Mouse (Mus musculus): Measurements from ENCODE around the gene Thoc5. TPM values are rescaled to one million over a fixed set of nuclear protein-coding genes. Genes with fewer than 3 reads are reported as not detected.

Gene Thoc5
- polyA plus RNA-seq, 1 experiment from 2014 or later = 8.3 TPM

DNA sequence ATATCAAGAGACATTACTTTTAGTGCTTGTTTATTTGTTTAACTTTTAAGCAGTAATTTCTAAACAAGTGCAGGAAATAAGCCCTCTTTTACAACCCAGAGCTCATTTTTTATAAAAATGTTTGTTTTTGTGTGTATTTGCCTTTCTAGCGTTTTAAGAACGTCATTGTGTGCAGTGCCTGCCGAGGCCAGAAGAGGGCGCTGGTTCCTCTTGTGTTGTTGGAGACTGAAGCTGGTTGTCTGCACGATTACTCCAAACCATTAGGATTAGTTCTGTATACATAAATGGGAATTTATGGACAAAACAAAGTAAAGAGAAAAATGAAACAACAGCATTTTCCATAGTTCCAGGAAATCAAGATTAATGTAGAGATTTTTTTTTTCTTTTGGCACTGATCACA, 5.3 kb downstream of the Thoc5 start:
- WGBS (ENCODE audit: insufficient replicate concordance) = 74% methylated on average over 5 of the region's 5 CpGs
- Histone ChIP-seq H3K27ac (ENCODE audit: low read depth) (no peak overlapping the region), H3K27me3 (ENCODE audit: insufficient read depth, low read length) (no peaks in the 10 kb centered on the region), H3K36me3 (replicated peaks; ENCODE audit: insufficient read depth, low read length) (peaks cover 17% of the 10 kb centered on the region; the same call in 1 of the 2 replicates), H3K9me3 (ENCODE audit: low read length) (no peaks in the 10 kb centered on the region), H3K9ac (replicated peaks) (no peak overlapping the region), H3K4me1 (ENCODE audit: insufficient read depth) (peaks cover 7% of the 10 kb centered on the region), H3K4me3 (ENCODE audit: low read depth, low read length) (no peak overlapping the region), H3K4me2 (ENCODE audit: low read depth, low read length) (no peak overlapping the region)
- DNase-seq (peak; percentile 40), ATAC-seq (no peak)
- TF ChIP-seq EP300 (IDR thresholded peaks at IDR 0.05; ENCODE audit: low read depth) (no peak), CTCF (IDR thresholded peaks at IDR 0.05; ENCODE audit: low read depth) (peak; percentile 65)

DNA sequence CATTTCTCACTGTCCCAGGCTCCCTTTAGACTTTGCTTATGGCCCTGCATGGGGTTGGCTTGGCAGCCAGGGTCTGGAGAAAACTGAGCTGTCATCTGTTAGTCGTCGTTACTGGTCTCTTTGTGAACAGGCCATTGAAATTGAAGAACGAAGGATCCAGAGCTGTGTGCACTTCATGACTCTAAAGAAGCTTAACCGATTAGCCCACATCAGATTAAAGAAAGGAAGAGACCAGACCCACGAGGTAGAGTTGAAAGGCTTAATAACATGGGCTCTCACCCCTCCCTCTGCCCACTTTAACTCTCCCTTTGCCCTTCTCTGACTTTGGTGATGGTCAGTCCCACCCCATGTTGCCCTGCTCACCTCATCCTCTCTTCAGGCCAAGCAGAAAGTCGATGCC, 6.8 kb downstream of the Thoc5 start:
- Histone ChIP-seq H3K9me3 (ENCODE audit: low read length) (no peaks in the 10 kb centered on the region), H3K27ac (ENCODE audit: low read depth) (no peak overlapping the region), H3K4me3 (ENCODE audit: low read depth, low read length) (no peak overlapping the region), H3K36me3 (replicated peaks; ENCODE audit: insufficient read depth, low read length) (peaks cover 22% of the 10 kb centered on the region), H3K27me3 (ENCODE audit: insufficient read depth, low read length) (no peaks in the 10 kb centered on the region), H3K4me2 (ENCODE audit: low read depth, low read length) (no peak overlapping the region), H3K9ac (replicated peaks) (no peak overlapping the region), H3K4me1 (ENCODE audit: insufficient read depth) (no peaks in the 10 kb centered on the region)
- TF ChIP-seq CTCF (IDR thresholded peaks at IDR 0.05; ENCODE audit: low read depth) (no peak), EP300 (IDR thresholded peaks at IDR 0.05; ENCODE audit: low read depth) (no peak)
- 87% methylated on average over 6 of the region's 6 CpGs for WGBS (ENCODE audit: insufficient replicate concordance)
- no peak for ATAC-seq
- no peak for DNase-seq

DNA sequence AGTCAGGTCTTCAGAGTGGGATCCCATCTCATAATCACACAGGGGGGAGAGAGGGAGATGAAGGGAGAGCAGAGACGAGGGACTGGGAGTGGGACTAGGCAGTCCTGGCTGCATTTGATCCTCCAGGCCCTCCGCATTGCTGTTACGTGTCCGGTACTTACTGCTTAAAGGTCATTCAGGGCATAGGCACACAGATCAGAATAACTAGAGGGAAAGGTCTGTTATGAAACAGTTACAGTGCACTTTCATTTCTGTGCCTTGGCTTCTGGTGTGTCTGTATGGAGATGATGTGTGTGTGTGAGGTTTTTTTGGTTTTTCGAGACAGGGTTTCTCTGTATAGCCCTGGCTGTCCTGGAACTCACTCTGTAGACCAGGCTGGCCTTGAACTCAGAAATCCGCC, 11.1 kb downstream of the Thoc5 start:
- Histone ChIP-seq H3K4me2 (ENCODE audit: low read depth, low read length) (no peak overlapping the region), H3K27me3 (ENCODE audit: insufficient read depth, low read length) (no peaks in the 10 kb centered on the region), H3K9me3 (ENCODE audit: low read length) (no peaks in the 10 kb centered on the region), H3K36me3 (replicated peaks; ENCODE audit: insufficient read depth, low read length) (peaks cover 25% of the 10 kb centered on the region), H3K4me3 (ENCODE audit: low read depth, low read length) (no peak overlapping the region), H3K27ac (ENCODE audit: low read depth) (no peak overlapping the region), H3K9ac (replicated peaks) (no peak overlapping the region), H3K4me1 (ENCODE audit: insufficient read depth) (no peaks in the 10 kb centered on the region)
- 82% methylated on average over 6 of the region's 6 CpGs for WGBS (ENCODE audit: insufficient replicate concordance)
- ATAC-seq = no peak
- no peak for DNase-seq
- TF ChIP-seq EP300 (IDR thresholded peaks at IDR 0.05; ENCODE audit: low read depth) (no peak), CTCF (IDR thresholded peaks at IDR 0.05; ENCODE audit: low read depth) (no peak)

DNA sequence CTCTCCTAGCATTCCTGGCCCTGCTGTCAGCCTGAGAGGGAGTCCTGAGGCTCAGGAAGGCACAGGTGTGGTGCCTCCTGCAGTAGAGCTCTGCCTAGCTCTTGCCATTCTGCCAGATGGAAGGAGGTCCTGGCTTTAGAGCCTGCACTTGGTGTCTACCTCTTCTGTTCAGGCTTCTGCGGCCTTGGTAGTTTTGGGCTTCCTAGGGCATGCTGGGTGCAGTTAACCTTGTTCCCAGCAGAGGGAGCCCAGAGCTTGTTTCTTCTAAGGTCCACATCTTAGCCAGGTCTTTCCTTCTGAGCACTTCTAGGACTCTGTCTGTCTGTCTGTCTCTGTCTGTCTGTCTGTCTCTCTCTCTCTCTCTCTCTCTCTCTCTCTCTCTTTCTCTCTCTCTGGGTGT, 20.9 kb downstream of the Thoc5 start:
- H3K4me1 ChIP-seq (ENCODE audit: insufficient read depth) = no peaks in the 10 kb centered on the region
- no peaks in the 10 kb centered on the region for H3K27me3 ChIP-seq (ENCODE audit: insufficient read depth, low read length)
- no peak overlapping the region for H3K4me2 ChIP-seq (ENCODE audit: low read depth, low read length)
- H3K36me3 ChIP-seq (replicated peaks; ENCODE audit: insufficient read depth, low read length) = peaks cover 39% of the 10 kb centered on the region
- DNase-seq (peak; percentile 56), ATAC-seq (0 out of 2 replicates have a peak, but pooled peaks have one; percentile 23)
- no peaks in the 10 kb centered on the region for H3K9me3 ChIP-seq (ENCODE audit: low read length)
- no peak overlapping the region for H3K27ac ChIP-seq (ENCODE audit: low read depth)
- 20% methylated on average over 1 of the region's 1 CpGs for WGBS (ENCODE audit: insufficient replicate concordance)
- peak; percentile 83 for TF ChIP-seq CTCF (IDR thresholded peaks at IDR 0.05; ENCODE audit: low read depth)
- no peak for TF ChIP-seq EP300 (IDR thresholded peaks at IDR 0.05; ENCODE audit: low read depth)
- no peak overlapping the region for H3K9ac ChIP-seq (replicated peaks)
- no peak overlapping the region for H3K4me3 ChIP-seq (ENCODE audit: low read depth, low read length)

DNA sequence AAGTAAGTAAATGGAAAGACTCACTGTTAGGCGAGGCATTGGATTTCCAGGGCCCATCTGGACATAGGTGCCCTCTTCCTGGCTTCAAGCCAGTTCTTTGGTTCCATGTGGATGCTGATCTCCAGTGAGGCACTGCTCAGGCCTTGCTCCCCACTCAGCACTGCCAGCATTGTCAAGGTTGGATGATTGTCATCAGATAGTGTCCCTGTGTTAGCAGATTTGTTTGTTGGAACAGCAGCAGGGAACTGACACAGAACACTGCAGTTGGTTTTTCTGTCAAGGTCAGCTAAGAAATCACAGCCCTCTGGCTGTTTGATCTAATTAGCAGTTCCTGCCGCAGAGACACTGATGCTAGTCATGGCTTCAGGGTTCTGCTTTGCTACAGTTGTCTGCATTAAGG, 26.2 kb downstream of the Thoc5 start:
- 93% methylated on average over 2 of the region's 2 CpGs for WGBS (ENCODE audit: insufficient replicate concordance)
- TF ChIP-seq EP300 (IDR thresholded peaks at IDR 0.05; ENCODE audit: low read depth) (no peak), CTCF (IDR thresholded peaks at IDR 0.05; ENCODE audit: low read depth) (no peak)
- H3K4me2 ChIP-seq (ENCODE audit: low read depth, low read length) = no peak overlapping the region
- no peaks in the 10 kb centered on the region for H3K9me3 ChIP-seq (ENCODE audit: low read length)
- no peak overlapping the region for H3K9ac ChIP-seq (replicated peaks)
- no peak for ATAC-seq
- DNase-seq = no peak
- H3K4me3 ChIP-seq (ENCODE audit: low read depth, low read length) = no peak overlapping the region
- no peaks in the 10 kb centered on the region for H3K27me3 ChIP-seq (ENCODE audit: insufficient read depth, low read length)
- no peak overlapping the region for H3K27ac ChIP-seq (ENCODE audit: low read depth)
- H3K4me1 ChIP-seq (ENCODE audit: insufficient read depth) = no peaks in the 10 kb centered on the region
- H3K36me3 ChIP-seq (replicated peaks; ENCODE audit: insufficient read depth, low read length) = peaks cover 52% of the 10 kb centered on the region

DNA sequence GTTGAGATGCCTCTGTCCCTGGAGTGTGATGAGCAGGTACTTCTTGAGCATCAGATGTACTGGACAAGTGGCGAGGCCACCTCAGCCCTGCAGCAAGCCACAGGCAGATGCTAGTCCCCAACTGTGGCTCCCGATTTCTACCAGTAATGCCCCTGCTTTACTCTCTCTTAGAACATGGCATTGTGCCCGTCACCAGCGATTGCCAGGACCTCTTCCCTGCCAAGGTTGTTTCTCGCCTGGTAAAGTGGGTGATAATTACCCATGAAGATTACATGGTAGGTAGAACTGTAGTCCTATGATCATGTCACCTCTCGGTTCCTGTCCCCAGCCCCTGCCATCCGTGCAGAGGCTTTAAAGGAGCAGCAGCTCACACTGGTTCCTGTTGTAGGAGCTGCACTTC, 26.6 kb downstream of the Thoc5 start:
- Histone ChIP-seq H3K4me3 (ENCODE audit: low read depth, low read length) (no peak overlapping the region), H3K36me3 (replicated peaks; ENCODE audit: insufficient read depth, low read length) (peaks cover 52% of the 10 kb centered on the region), H3K4me2 (ENCODE audit: low read depth, low read length) (no peak overlapping the region), H3K4me1 (ENCODE audit: insufficient read depth) (no peaks in the 10 kb centered on the region), H3K27me3 (ENCODE audit: insufficient read depth, low read length) (no peaks in the 10 kb centered on the region), H3K27ac (ENCODE audit: low read depth) (no peak overlapping the region), H3K9ac (replicated peaks) (no peak overlapping the region), H3K9me3 (ENCODE audit: low read length) (no peaks in the 10 kb centered on the region)
- WGBS (ENCODE audit: insufficient replicate concordance) = 80% methylated on average over 7 of the region's 7 CpGs
- TF ChIP-seq EP300 (IDR thresholded peaks at IDR 0.05; ENCODE audit: low read depth) (no peak), CTCF (IDR thresholded peaks at IDR 0.05; ENCODE audit: low read depth) (no peak)
- DNase-seq = no peak
- ATAC-seq = no peak

DNA sequence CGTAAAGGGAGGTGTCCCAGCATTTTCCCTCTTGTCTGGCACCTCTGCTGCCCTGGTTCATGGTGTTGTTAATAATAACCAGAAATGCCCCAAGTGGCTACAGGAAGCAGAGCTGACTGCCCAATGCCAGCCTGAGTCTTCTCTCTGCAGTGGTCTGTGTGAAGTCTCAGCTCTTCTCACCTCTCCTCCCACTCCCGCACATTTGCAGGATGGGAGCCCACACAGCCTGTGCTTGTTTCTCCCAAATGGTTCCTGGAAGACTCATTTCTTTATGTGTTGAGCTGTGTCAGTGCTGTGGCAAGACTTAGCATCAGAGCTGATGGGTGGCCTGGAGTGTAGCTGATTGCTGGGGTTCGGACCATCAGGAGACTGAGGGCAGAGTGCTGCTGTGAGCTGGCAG, 32.1 kb downstream of the Thoc5 start:
- Histone ChIP-seq H3K9ac (replicated peaks) (no peak overlapping the region), H3K27me3 (ENCODE audit: insufficient read depth, low read length) (no peaks in the 10 kb centered on the region), H3K36me3 (replicated peaks; ENCODE audit: insufficient read depth, low read length) (peaks cover 32% of the 10 kb centered on the region), H3K9me3 (ENCODE audit: low read length) (no peaks in the 10 kb centered on the region), H3K4me2 (ENCODE audit: low read depth, low read length) (no peak overlapping the region), H3K4me3 (ENCODE audit: low read depth, low read length) (no peak overlapping the region), H3K27ac (ENCODE audit: low read depth) (no peak overlapping the region), H3K4me1 (ENCODE audit: insufficient read depth) (no peaks in the 10 kb centered on the region)
- no peak for ATAC-seq
- DNase-seq = no peak
- no peak for TF ChIP-seq CTCF (IDR thresholded peaks at IDR 0.05; ENCODE audit: low read depth)
- TF ChIP-seq EP300 (IDR thresholded peaks at IDR 0.05; ENCODE audit: low read depth) = no peak
- WGBS (ENCODE audit: insufficient replicate concordance) = 88% methylated on average over 3 of the region's 3 CpGs

All from liver, postnatal 0 days (tissue).